Mouse (Mus musculus): Measurements from ENCODE around the gene Hmbs. TPM values are rescaled to one million over a fixed set of nuclear protein-coding genes. Genes with fewer than 3 reads are reported as not detected.

Hmbs gene
- polyA plus RNA-seq, 1 experiment from 2014 or later = 60.8 TPM

DNA sequence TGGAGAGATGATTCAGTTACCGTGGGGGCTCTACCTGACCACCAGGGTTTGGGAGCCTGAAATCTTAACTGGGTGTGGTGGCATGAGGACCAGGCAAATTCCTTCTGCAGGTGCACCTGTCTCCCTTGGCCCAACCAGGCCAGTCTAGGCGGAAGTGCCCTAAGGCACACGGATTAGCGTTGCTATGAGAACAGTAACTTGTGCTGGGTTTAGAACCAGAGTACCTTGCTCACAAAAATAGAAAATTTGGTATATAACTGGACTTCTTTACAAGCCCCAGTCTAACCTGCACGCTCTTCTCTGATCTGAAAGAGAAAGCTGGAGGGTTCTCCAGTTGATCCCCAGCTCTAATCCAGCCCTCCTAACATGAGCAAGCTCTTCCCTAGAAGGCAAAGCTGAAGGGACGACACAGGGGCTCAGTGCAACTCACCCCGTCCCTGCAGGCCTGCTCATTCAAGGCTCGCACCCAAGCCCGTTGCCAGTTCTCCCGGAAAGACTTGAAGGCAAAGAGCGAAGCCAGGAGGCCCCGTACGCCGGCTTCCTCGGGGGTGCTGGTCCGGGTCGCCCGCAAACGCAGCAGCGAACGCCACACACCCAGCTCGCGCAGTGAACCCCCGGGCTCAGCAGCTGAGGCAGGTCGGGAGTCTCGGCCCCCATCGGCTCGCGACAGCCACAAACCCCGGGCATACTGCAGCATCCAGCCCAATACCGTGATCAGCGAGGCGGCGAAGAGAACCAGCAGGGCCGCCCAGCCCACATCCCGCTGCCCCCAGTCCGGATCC is 24.7 kb downstream of the Hmbs start:
- peak overlapping the region; percentile 93 for H3K4me2 ChIP-seq (replicated peaks)
- peak overlapping the region; percentile 88 for H3K9ac ChIP-seq
- peak overlapping the region; percentile 73 for H3K4me3 ChIP-seq (replicated peaks; ENCODE audit: low read length)
- H3K9me3 ChIP-seq (ENCODE audit: control insufficient read depth, low read length) = no peaks in the 10 kb centered on the region
- peaks cover 36% of the 10 kb centered on the region for H3K4me1 ChIP-seq (replicated peaks; ENCODE audit: control insufficient read depth, insufficient read depth, low read length)
- peak overlapping the region; percentile 72 for H3K27ac ChIP-seq
- WGBS = 3% methylated on average over 37 of the region's 37 CpGs
- ATAC-seq (ENCODE audit: low FRiP score) = 0 out of 2 replicates have a peak, but pooled peaks have one; percentile 1
- no peaks in the 10 kb centered on the region for H3K27me3 ChIP-seq (ENCODE audit: control insufficient read depth, insufficient read depth, low read length)
- DNase-seq (ENCODE audit: low spot score) = no peak
- peaks cover 23% of the 10 kb centered on the region for H3K36me3 ChIP-seq (replicated peaks; ENCODE audit: control insufficient read depth, insufficient read depth)

DNA sequence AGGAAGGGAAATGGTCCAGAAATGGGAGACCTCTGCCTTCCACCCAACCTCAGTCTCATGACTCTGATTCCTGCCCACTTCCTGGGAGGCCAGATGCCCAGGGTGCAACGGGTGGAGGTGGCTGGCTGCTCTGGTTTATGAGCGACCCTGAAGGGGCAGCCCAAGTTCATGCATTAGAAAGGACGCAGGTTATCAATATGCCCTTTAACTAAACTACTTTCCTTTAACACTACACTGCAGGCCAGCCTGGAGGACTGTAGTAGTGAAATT is 25.3 kb downstream of the Hmbs start:
- H3K4me2 ChIP-seq (replicated peaks) = peak overlapping the region; percentile 93
- peaks cover 28% of the 10 kb centered on the region for H3K36me3 ChIP-seq (replicated peaks; ENCODE audit: control insufficient read depth, insufficient read depth)
- peak overlapping the region; percentile 73 for H3K4me3 ChIP-seq (replicated peaks; ENCODE audit: low read length)
- peak overlapping the region; percentile 88 for H3K9ac ChIP-seq
- peaks cover 36% of the 10 kb centered on the region for H3K4me1 ChIP-seq (replicated peaks; ENCODE audit: control insufficient read depth, insufficient read depth, low read length)
- no peak overlapping the region for H3K27ac ChIP-seq
- 47% methylated on average over 3 of the region's 3 CpGs for WGBS
- no peaks in the 10 kb centered on the region for H3K9me3 ChIP-seq (ENCODE audit: control insufficient read depth, low read length)
- DNase-seq (ENCODE audit: low spot score) (no peak), ATAC-seq (ENCODE audit: low FRiP score) (no peak)
- H3K27me3 ChIP-seq (ENCODE audit: control insufficient read depth, insufficient read depth, low read length) = no peaks in the 10 kb centered on the region

DNA sequence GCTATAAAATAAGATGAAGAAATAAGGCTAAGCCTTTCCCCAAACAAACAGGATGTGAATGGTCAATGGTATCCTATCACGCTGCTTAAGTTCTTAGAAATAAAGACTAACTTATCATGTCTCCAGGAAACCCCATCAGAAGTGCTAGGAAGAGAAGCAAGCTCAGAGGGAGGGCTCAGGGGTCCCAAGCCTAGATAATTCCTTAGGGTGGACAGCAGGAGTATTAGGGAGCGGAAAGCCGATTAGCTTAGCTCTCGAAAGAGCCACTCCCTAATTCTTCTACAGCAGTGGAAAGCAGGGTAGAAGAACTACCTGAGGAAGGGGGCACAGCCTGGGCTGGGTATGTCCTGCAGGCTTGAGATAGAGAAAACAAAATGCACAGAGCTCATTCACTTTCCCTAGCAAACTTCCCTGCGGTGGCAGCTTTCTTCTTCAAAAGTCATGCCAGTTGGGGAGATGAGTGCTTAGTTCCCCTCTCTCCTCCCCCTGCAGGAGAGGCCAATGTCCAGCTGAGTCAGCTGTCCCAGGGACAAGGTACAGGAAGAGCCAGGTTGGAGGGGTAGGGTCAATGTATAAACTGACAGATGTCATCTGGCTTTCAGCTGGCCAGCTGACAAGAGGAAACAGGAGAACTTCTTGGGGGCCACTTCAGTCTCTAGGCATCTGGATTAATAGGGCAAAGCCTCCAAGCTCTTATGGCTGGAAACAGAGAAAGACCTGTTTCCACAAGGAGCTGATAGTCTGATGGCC is 25.8 kb downstream of the Hmbs start:
- peaks cover 33% of the 10 kb centered on the region for H3K36me3 ChIP-seq (replicated peaks; ENCODE audit: control insufficient read depth, insufficient read depth)
- ATAC-seq (ENCODE audit: low FRiP score) = no peak
- H3K27me3 ChIP-seq (ENCODE audit: control insufficient read depth, insufficient read depth, low read length) = no peaks in the 10 kb centered on the region
- 68% methylated on average over 5 of the region's 5 CpGs for WGBS
- no peaks in the 10 kb centered on the region for H3K9me3 ChIP-seq (ENCODE audit: control insufficient read depth, low read length)
- peak overlapping the region; percentile 73 for H3K4me3 ChIP-seq (replicated peaks; ENCODE audit: low read length)
- H3K4me1 ChIP-seq (replicated peaks; ENCODE audit: control insufficient read depth, insufficient read depth, low read length) = peaks cover 36% of the 10 kb centered on the region
- H3K4me2 ChIP-seq (replicated peaks) = peak overlapping the region; percentile 93
- H3K9ac ChIP-seq = peak overlapping the region; percentile 88
- DNase-seq (ENCODE audit: low spot score) = no peak
- no peak overlapping the region for H3K27ac ChIP-seq

DNA sequence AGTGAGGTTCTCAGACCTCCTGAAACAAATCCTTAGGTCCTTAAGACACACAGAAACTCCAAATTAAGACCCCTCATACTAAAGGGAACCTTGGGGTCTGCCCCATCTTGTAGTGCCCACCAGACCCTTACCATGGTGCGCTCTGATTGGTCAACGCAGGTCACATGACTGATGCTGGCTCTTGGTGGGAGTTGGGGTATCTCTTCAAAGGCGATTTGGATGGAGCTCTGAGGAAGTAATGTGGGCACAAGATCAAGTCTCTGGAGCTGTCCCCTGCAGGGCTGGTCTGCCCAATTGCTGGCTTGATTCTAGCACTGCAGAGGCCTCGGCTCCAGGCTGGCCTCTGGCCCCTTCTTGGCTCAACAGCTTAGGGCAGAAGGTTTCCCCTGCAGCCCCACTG is 26.6 kb downstream of the Hmbs start:
- Histone ChIP-seq H3K4me2 (replicated peaks) (peak overlapping the region; percentile 93), H3K4me3 (replicated peaks; ENCODE audit: low read length) (no peak overlapping the region), H3K9me3 (ENCODE audit: control insufficient read depth, low read length) (no peaks in the 10 kb centered on the region), H3K27me3 (ENCODE audit: control insufficient read depth, insufficient read depth, low read length) (no peaks in the 10 kb centered on the region), H3K9ac (no peak overlapping the region), H3K36me3 (replicated peaks; ENCODE audit: control insufficient read depth, insufficient read depth) (peaks cover 41% of the 10 kb centered on the region), H3K27ac (no peak overlapping the region), H3K4me1 (replicated peaks; ENCODE audit: control insufficient read depth, insufficient read depth, low read length) (peaks cover 36% of the 10 kb centered on the region)
- DNase-seq (ENCODE audit: low spot score) = no peak
- ATAC-seq (ENCODE audit: low FRiP score) = no peak
- WGBS = 68% methylated on average over 4 of the region's 4 CpGs

DNA sequence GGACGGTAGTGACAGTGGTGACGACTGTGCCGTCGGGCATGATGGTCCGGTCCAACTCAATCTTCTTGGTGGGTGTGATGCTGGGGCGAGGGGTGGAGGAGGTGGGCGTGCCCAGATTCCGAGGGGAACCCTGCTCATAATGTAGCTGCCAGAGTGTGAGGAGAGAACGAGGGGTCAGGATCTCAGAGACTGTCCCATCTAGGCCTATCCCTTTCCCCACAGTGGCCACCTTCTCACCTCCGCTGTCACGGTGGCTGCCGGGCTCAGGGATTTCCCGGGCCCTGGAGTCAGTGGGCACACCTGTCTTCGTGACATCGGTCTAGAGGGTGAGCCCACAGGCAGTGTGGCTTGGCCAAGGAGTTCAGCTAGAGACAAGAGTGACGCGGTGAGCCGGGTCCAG is 29.1 kb downstream of the Hmbs start:
- Histone ChIP-seq H3K4me1 (replicated peaks; ENCODE audit: control insufficient read depth, insufficient read depth, low read length) (peaks cover 27% of the 10 kb centered on the region), H3K9ac (no peak overlapping the region), H3K27ac (no peak overlapping the region), H3K4me2 (replicated peaks) (no peak overlapping the region), H3K9me3 (ENCODE audit: control insufficient read depth, low read length) (no peaks in the 10 kb centered on the region), H3K36me3 (replicated peaks; ENCODE audit: control insufficient read depth, insufficient read depth) (peaks cover 59% of the 10 kb centered on the region), H3K27me3 (ENCODE audit: control insufficient read depth, insufficient read depth, low read length) (no peaks in the 10 kb centered on the region), H3K4me3 (replicated peaks; ENCODE audit: low read length) (no peak overlapping the region)
- no peak for DNase-seq (ENCODE audit: low spot score)
- no peak for ATAC-seq (ENCODE audit: low FRiP score)
- WGBS = 92% methylated on average over 18 of the region's 18 CpGs

DNA sequence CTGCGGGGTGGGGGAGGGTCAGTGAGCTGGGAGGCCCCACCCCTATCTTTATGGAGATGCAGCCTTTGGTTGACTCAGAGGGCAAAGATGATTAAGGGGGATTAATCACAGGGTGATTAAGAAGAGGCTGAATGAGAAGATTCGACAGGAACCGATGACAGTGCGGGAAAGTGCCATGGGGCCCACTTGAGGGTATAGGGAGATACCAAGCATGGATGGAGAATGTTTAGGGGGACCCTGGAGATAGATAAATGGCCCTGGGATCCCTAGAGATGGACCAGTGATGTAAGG is 29.8 kb downstream of the Hmbs start:
- H3K9me3 ChIP-seq (ENCODE audit: control insufficient read depth, low read length) = no peaks in the 10 kb centered on the region
- no peak for ATAC-seq (ENCODE audit: low FRiP score)
- DNase-seq (ENCODE audit: low spot score) = no peak
- H3K4me3 ChIP-seq (replicated peaks; ENCODE audit: low read length) = no peak overlapping the region
- H3K9ac ChIP-seq = no peak overlapping the region
- H3K27me3 ChIP-seq (ENCODE audit: control insufficient read depth, insufficient read depth, low read length) = no peaks in the 10 kb centered on the region
- H3K4me2 ChIP-seq (replicated peaks) = no peak overlapping the region
- H3K36me3 ChIP-seq (replicated peaks; ENCODE audit: control insufficient read depth, insufficient read depth) = peaks cover 59% of the 10 kb centered on the region
- no peak overlapping the region for H3K27ac ChIP-seq
- peaks cover 24% of the 10 kb centered on the region for H3K4me1 ChIP-seq (replicated peaks; ENCODE audit: control insufficient read depth, insufficient read depth, low read length)
- 57% methylated on average over 4 of the region's 4 CpGs for WGBS

DNA sequence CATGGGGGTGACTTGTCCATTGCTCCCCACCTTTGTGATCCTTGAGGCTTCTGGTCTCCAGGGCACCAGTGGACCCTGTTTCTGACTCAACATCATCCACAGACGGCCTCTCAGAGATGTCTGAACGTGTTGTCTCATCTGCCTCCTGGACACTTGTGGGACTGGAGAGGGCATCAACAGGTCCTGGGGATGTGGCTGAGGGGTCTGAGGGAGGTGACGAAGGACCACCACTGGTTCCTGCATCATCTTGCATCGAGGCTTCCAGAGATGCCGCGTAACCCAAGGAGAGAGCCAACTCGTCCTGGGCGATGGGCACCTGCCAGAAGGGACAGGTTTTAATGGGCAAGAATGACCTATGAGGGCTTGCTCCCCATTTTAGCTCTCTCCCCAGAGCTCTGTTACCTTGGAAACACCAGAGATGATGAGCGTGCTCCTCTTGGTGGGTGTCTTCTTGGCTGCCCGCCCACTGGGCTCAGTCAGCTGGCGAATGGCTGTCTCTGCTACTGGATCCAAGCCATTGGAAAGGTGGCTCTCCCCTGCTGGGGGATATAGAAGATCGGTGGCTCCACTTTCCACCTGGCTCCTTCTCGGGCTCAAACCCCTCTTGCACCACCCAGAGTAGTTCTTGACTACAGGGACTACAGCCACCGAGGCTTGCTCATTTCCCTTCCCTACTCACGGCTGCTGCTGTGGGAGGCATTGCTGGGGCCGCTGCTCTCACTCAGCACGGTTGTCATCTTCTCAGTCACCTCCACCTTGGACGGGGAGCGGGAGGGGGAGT is 30.4 kb downstream of the Hmbs start:
- ATAC-seq (ENCODE audit: low FRiP score) (no peak), DNase-seq (ENCODE audit: low spot score) (no peak)
- Histone ChIP-seq H3K4me3 (replicated peaks; ENCODE audit: low read length) (no peak overlapping the region), H3K27me3 (ENCODE audit: control insufficient read depth, insufficient read depth, low read length) (no peaks in the 10 kb centered on the region), H3K9me3 (ENCODE audit: control insufficient read depth, low read length) (no peaks in the 10 kb centered on the region), H3K4me2 (replicated peaks) (no peak overlapping the region), H3K36me3 (replicated peaks; ENCODE audit: control insufficient read depth, insufficient read depth) (peaks cover 59% of the 10 kb centered on the region), H3K9ac (no peak overlapping the region), H3K27ac (no peak overlapping the region), H3K4me1 (replicated peaks; ENCODE audit: control insufficient read depth, insufficient read depth, low read length) (peaks cover 19% of the 10 kb centered on the region)
- 69% methylated on average over 19 of the region's 19 CpGs for WGBS

DNA sequence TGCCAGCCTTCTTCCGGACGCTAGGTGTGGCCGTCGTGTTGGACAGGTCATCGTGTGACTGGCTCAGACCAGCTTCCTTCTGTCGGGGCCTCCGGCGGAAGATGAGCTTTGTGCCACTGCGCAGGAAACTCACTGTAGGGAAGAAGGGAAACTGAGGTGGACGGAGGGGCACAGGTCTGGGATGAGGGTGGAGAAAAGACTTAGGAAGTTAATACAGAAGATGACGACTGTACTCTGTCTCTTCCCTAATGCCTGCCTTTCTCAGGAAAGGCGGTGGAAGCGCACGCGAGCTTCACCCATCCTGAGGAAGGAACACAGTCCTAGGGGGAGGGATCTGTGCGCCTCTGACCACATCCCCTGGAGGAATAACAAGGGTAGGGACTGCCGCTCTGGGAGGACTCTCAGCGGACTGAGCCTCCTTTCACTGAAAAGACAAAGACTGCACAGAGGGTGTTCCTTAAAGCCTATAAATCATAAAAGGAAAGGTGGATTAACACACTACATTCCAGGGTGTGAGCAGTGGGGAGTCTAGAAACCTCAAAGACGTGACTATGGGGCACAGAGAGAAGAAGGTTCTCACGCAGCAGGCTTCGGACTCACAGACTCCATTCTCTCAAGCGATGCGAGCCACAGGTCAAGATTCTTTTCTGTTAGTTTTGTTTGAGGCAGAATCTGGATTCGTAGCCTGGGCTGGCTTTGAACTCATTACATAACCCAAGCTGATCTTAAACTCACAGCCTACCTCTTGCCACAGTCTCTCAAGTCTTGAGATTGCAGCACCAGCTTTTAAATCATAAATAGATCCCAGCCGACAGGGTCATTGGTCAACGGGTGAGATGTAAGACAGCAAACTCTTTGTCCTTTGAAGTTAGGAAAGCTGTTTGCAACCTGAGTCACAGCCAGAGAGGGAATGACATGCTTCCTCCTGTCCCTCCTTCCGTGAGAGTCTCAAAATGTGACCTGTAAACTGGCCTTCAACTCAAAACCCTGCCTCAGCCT is 32.6 kb downstream of the Hmbs start:
- peak overlapping the region; percentile 29; the same call in 1 of the 2 replicates for H3K27ac ChIP-seq
- no peak for ATAC-seq (ENCODE audit: low FRiP score)
- no peak overlapping the region for H3K4me2 ChIP-seq (replicated peaks)

More for the DNA sequence above, 32.6 kb downstream of the Hmbs start:
- no peak for DNase-seq (ENCODE audit: low spot score)
- H3K9ac ChIP-seq = no peak overlapping the region; the same call in 1 of the 2 replicates
- no peaks in the 10 kb centered on the region for H3K4me1 ChIP-seq (replicated peaks; ENCODE audit: control insufficient read depth, insufficient read depth, low read length)
- H3K4me3 ChIP-seq (replicated peaks; ENCODE audit: low read length) = no peak overlapping the region
- H3K36me3 ChIP-seq (replicated peaks; ENCODE audit: control insufficient read depth, insufficient read depth) = peaks cover 58% of the 10 kb centered on the region
- 8% methylated on average over 27 of the region's 27 CpGs for WGBS
- H3K9me3 ChIP-seq (ENCODE audit: control insufficient read depth, low read length) = no peaks in the 10 kb centered on the region
- H3K27me3 ChIP-seq (ENCODE audit: control insufficient read depth, insufficient read depth, low read length) = no peaks in the 10 kb centered on the region

Data from hindbrain, embryonic 14.5 days (tissue).